Mouse (Mus musculus) lung, adult 2 months (tissue): ENCODE measurements around the gene Glt1d1.

Source experiments
- CTCF ChIP-seq: fragments of 200-500 bp; IDR thresholded peaks from 2 replicates; pipeline ENCODE4 v1.5.1; 2011; ENCODE audit warnings: mild to moderate bottlenecking, low read length, control low read depth; ENCODE audit not compliant: insufficient read depth
- POLR2A ChIP-seq: fragments of 200-500 bp; IDR thresholded peaks from 2 replicates; pipeline ENCODE4 v1.6.1; 2011; ENCODE audit warnings: low read depth, mild to moderate bottlenecking, control low read depth, low read length, borderline replicate concordance; ENCODE audit errors: extremely low read depth

DNA sequence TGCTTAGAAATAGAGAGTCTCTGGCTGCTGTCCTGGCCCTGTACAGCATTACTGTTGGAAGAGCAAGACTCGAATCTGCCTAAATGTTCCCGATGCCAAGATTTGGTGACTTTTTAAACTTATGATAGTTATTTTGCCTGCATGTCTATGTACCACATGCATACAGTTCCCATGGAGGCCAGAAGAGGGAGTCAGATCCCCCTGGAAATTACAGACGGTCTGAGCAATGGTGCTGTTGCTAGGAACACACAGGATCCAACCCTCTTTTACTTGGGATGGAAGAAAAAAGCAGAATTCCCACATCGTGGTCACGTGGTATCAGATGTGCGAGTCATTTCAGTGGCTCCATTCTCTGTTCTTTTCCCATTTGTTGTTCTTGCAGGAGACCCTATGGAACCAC lies 39.2 kb upstream of the Glt1d1 start:
- TF ChIP-seq CTCF (peak; percentile 42), POLR2A (no peak)
